Mouse (Mus musculus) embryonic facial prominence, embryonic 10.5 days (tissue): ENCODE results near the gene Tamm41. TPM values are rescaled to one million over a fixed set of nuclear protein-coding genes. Genes with fewer than 3 reads are reported as not detected.

ENCODE experiments used
- DNase-seq: peaks from one replicate; pipeline ENCODE4 v3.0.0-alpha.2; 2017; ENCODE audit warnings: low spot score
- H3K27ac ChIP-seq: fragments of 300-500 bp; sonication (generic); replicated peaks from 2 replicates; pipeline ENCODE4 v1.5.1; 2016; ENCODE audit warnings: mild to moderate bottlenecking
- H3K27me3 ChIP-seq: fragments of 300-500 bp; sonication (generic); replicated peaks from 2 replicates; pipeline ENCODE4 v1.6.1; 2016; ENCODE audit warnings: low read depth, mild to moderate bottlenecking; ENCODE audit not compliant: poor library complexity, severe bottlenecking
- H3K36me3 ChIP-seq: fragments of 300-500 bp; sonication (generic); replicated peaks from 2 replicates; pipeline ENCODE4 v1.6.1; 2016; ENCODE audit warnings: mild to moderate bottlenecking, moderate library complexity
- H3K4me1 ChIP-seq: fragments of 300-500 bp; sonication (generic); 2 replicates; pipeline ENCODE4 v1.6.1; 2016
- H3K4me3 ChIP-seq: fragments of 300-500 bp; sonication (generic); 2 replicates; pipeline ENCODE4 v1.5.1; 2016; ENCODE audit warnings: mild to moderate bottlenecking, moderate library complexity
- H3K9me3 ChIP-seq: fragments of 300-500 bp; sonication (generic); 2 replicates; pipeline ENCODE4 v1.6.1; 2016; ENCODE audit warnings: mild to moderate bottlenecking
- WGBS: fragments of 180-500 bp; shearing (Covaris S2); methylation state at CpG from one replicate; pipeline ENCODE4 v1.1.7; 2016; 5-methylcytosine and 5-hydroxymethylcytosine counted together
- polyA plus RNA-seq: library from polyadenylated mRNA; unstranded; fragments of >200 nt; fragmentation: Nextera tagmentation; extraction: Ambion mirVana; gene quantifications from 2 replicates; pipeline ENCODE4 v1.2.1, GENCODE M21; 2016

Tamm41 gene
- polyA plus RNA-seq, 1 experiment from 2014 or later = 96.8 TPM

DNA sequence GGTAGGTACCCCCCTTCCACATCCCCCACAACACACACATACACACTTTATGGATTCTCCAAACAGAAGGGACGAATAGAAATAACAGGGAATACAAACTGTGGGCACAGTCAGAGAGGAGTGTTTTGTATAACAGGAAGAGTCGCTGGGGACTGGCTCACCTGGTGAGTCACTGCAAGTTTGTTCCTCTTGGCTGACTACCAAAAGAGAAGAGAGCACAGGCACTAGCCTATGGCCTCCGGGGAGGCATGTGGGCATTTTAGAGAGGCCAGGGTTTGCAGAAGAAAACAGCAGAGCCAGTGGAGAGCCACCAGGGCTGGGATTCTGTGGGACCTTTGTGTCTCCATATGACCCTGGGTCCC is 49.1 kb downstream of the Tamm41 start:
- Histone ChIP-seq H3K27ac (peak overlapping the region; percentile 57), H3K9me3 (no peaks in the 10 kb centered on the region), H3K36me3 (no peaks in the 10 kb centered on the region), H3K4me3 (no peak overlapping the region), H3K27me3 (no peaks in the 10 kb centered on the region), H3K4me1 (peaks cover 28% of the 10 kb centered on the region)
- DNase-seq = no peak
- 67% methylated on average over 3 of the region's 3 CpGs for WGBS

DNA sequence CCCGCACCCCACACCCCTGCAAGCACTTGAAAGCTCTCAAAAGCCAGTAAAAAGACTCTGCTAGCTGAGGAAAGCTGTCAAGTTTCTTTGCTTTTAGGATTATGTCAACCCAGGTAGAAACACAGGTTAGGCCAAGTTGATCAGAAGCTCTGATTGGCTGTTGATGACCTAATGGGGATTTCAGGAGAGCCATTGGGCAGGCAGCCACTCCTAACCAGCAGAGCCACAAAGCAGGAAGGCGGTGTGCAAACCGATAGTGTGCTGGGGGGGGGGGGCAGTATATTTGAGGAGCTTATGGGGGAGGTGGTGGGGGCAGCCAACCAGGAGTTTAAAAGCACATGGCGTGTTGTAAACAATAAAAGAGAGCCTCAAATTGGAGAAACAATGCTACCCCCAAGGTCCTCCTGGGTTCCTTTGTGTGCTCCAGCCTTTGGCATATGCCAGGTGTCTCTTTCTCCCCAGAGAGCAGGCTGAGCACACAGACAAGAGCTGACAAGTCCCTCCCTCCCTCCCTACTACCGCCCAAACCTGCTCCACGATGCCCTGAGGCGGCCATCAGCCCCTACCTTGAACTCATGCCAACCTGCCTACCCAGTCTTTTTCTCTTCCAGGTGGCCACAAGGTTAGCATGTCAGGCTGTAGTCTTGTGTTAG is 49.6 kb downstream of the Tamm41 start:
- Histone ChIP-seq H3K4me3 (no peak overlapping the region), H3K9me3 (no peaks in the 10 kb centered on the region), H3K36me3 (no peaks in the 10 kb centered on the region), H3K27me3 (no peaks in the 10 kb centered on the region), H3K4me1 (peaks cover 28% of the 10 kb centered on the region), H3K27ac (peak overlapping the region; percentile 57)
- DNase-seq = peak; percentile 65
- WGBS = 71% methylated on average over 7 of the region's 7 CpGs

DNA sequence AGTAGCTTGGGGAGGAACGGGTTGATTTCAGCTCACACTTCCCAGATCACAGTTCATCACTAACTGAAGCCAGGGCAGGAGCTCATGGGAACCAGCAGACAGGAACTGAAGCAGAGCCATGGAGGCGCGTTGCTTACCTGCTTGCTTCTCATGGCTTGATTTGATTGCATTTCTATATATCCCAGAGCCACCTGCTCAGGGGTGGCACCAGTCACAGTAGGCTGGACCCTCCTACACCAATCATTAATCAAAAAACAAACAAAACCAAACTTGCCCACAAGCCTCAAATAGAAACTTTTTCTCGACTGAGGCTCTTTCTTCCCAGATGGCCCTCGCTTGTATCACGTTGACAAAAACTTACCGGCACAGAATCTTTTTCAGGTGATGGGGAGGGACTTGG is 55.0 kb downstream of the Tamm41 start:
- H3K27me3 ChIP-seq = no peaks in the 10 kb centered on the region
- no peaks in the 10 kb centered on the region for H3K9me3 ChIP-seq
- H3K4me1 ChIP-seq = 0 out of 2 replicates have a peak, but pooled peaks cover 2% of the 10 kb centered on the region
- H3K4me3 ChIP-seq = no peak overlapping the region
- no peaks in the 10 kb centered on the region for H3K36me3 ChIP-seq
- DNase-seq = no peak
- H3K27ac ChIP-seq = no peak overlapping the region
- WGBS = 83% methylated on average over 7 of the region's 7 CpGs

DNA sequence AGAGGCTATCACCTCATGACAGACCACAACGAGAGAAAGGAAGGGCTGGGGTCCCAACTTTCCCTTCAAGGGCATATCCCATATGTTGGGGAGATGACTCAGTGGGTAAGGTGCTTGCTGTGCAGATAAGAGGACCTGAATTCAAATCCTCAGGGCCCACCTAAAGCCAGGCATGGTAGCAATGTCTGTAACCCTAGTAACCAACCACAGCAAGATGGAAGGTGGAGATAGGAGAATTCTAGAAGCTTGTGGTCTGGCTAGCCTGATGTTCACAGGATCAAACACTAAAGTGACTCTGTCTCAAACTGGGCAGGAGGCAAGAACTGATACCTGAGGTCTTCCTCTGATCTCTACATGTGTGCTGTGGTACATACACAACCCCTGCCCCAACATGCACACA is 58.0 kb downstream of the Tamm41 start:
- no peaks in the 10 kb centered on the region for H3K36me3 ChIP-seq
- 88% methylated on average over 1 of the region's 1 CpGs for WGBS

DNA sequence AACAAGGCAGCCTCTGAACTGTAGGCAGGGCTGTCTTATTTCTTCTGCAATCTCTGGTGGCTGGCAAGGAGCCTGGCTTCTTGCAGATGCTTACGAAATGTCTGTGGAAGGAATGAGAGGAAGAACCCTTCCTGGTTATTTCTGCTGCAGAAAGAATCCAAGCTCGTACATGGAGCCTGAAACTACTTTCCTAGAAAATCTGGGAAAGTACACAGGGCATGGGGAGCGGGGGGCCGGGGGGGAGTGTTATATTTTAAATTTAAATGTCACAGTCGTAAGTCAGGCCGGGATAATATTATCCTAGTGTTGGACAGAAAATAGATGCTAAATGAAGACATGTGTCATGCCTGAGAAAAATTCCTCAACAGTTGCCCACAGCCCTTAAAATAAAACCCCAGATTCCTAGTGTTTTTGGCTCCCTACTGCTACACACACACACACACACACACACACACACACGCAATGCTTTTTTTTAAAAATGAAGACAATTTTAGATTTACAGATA is 60.7 kb downstream of the Tamm41 start:
- H3K36me3 ChIP-seq = no peaks in the 10 kb centered on the region
- DNase-seq = no peak
- H3K4me1 ChIP-seq = peaks cover under 1% of the 10 kb centered on the region
- H3K9me3 ChIP-seq = no peaks in the 10 kb centered on the region
- H3K4me3 ChIP-seq = no peak overlapping the region
- WGBS = 88% methylated on average over 7 of the region's 7 CpGs
- no peak overlapping the region for H3K27ac ChIP-seq
- H3K27me3 ChIP-seq = 0 out of 2 replicates have a peak, but pooled peaks cover 16% of the 10 kb centered on the region

More for the DNA sequence above, 58.0 kb downstream of the Tamm41 start:
- no peaks in the 10 kb centered on the region for H3K4me1 ChIP-seq
- no peak overlapping the region for H3K4me3 ChIP-seq
- H3K9me3 ChIP-seq = no peaks in the 10 kb centered on the region
- H3K27ac ChIP-seq = no peak overlapping the region
- no peak for DNase-seq
- no peaks in the 10 kb centered on the region for H3K27me3 ChIP-seq

DNA sequence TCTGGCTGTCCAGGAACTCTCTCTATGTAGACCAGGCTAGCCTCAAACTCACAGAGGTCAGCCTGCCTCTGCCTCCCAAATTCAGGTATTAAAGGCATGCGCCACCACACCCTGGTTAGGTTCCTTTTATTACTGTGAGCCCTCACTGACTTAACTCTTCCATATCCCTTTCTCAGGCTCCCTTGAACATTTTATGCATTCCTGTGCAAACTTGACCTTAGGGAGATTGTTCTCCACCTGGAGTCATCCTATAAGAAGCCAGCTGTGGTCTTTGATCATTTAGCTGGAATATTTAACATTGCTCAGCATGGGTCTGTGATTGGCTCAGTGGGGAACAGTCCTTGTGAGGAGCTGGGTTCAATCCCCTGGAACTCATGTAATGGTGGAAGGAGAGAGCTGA is 63.3 kb downstream of the Tamm41 start:
- Histone ChIP-seq H3K36me3 (no peaks in the 10 kb centered on the region), H3K4me1 (peaks cover 21% of the 10 kb centered on the region)
- WGBS = 87% methylated on average over 1 of the region's 1 CpGs

DNA sequence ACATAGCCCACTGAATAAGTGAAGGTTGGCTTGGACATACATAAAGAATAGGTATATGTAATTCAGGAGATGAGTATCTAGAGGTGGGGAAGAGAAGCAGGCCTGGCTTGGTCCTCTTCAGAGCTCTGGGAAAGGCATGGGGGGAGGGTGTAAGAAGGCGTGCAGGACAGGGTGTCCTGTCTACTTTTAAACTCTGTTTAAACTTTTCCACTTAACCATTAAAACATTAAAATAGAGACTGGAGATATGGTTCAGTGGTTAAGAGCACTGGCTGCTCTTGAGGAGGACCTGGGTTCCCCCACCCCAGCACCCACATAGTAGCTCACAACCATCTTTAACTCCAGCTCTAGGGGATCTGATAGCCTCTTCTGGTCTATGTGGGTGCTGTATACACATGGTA is 64.7 kb downstream of the Tamm41 start:
- 80% methylated on average over 1 of the region's 1 CpGs for WGBS
- Histone ChIP-seq H3K9me3 (no peaks in the 10 kb centered on the region), H3K27me3 (peaks cover 47% of the 10 kb centered on the region), H3K36me3 (no peaks in the 10 kb centered on the region), H3K4me3 (no peak overlapping the region), H3K27ac (no peak overlapping the region), H3K4me1 (peaks cover 33% of the 10 kb centered on the region)
- no peak for DNase-seq

More for the DNA sequence above, 63.3 kb downstream of the Tamm41 start:
- H3K27ac ChIP-seq = no peak overlapping the region
- DNase-seq = no peak
- H3K4me3 ChIP-seq = no peak overlapping the region
- peaks cover 33% of the 10 kb centered on the region for H3K27me3 ChIP-seq
- H3K9me3 ChIP-seq = no peaks in the 10 kb centered on the region

DNA sequence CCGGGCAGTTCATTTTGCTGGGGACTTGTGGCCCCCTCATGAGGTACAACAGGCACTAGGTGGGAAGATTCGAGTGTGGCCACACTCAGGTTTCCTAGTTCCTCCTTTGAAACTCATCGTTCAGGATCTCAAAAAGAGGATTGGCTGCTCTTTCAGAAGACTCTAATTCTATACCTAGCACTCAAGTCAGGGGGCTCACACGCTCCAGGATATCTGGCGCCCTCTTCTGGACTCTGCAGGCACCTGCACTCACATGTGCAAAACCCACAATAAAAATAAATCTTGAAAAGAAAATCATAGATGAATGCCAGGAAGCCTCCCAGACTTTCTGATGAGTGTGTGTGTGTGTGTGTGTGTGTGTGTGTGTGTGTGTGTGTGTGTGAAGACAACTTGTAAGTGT is 66.8 kb downstream of the Tamm41 start:
- no peaks in the 10 kb centered on the region for H3K9me3 ChIP-seq
- H3K4me1 ChIP-seq = peaks cover 38% of the 10 kb centered on the region
- H3K36me3 ChIP-seq = no peaks in the 10 kb centered on the region
- 68% methylated on average over 5 of the region's 5 CpGs for WGBS
- no peak overlapping the region for H3K27ac ChIP-seq
- H3K27me3 ChIP-seq = peaks cover 68% of the 10 kb centered on the region
- DNase-seq = peak; percentile 26
- H3K4me3 ChIP-seq = no peak overlapping the region

DNA sequence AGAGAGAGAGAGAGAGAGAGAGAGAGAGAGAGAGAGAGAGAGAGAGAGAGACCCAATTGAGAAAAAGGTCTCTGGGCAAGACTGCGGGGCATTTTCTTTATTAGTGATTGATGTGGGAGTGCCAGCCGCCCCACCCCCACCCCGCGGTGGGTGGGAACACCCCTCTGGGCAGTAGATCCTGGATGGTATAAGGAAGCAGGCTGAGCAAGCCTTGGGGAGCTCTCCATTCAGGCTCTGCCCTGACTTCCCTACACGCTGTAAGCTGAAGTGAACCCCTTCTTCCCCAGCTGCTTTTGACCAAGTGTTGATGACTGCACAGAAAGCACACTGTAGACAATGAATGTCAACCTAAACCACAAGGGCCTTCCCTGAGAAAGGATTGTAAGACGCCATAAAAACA is 67.3 kb downstream of the Tamm41 start:
- H3K27me3 ChIP-seq = peaks cover 73% of the 10 kb centered on the region
- peak overlapping the region; percentile 74 for H3K4me3 ChIP-seq
- no peaks in the 10 kb centered on the region for H3K36me3 ChIP-seq
- H3K9me3 ChIP-seq = no peaks in the 10 kb centered on the region
- whole genome bisulfite sequencing = 21% methylated on average over 6 of the region's 6 CpGs
- peaks cover 38% of the 10 kb centered on the region for H3K4me1 ChIP-seq
- DNase-seq = peak; percentile 30
- 0 out of 2 replicates have a peak overlapping the region, but pooled peaks have one; percentile 79 for H3K27ac ChIP-seq

DNA sequence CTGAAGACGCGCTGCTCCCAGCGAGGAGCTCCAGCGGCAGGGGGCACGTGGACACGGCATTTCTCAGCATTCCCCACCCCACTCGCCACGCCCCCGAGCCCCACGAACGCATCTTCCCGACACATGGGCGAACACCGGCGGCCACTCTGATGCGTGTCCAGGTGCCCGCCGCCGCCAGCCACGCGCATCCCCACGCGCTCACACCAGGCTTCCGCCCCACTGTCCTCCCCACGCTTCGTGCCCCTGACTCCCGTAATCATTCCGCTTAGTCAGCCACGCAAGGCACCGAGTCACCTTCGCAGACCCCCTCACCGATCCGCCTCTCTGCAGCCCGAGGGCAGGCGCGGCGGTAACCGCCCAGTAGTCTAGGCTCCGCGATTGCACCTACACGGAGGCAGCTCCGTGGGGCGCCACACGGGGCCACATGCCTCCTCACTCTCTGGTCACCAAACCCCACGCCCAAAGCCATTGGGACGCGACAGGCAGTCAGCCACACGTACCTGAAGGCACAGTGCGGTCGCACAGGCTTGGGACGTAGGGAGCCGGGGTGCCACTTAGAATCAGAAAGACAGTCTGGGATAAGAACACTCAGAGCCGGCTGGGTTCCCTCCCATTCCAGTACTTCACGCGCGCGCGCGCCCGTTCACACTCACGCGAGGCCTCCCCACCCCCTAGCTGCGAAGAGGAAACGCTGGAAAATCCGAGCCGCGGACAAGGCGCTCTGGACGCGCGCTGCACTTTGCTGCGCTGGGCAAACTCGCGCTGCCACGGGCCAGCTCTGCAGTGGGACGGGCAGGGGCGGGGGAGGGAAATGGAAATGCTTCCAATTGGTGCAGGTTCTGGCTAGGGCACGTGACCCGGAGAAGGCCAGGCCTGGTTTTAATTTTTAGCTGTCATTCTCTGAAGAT is 68.2 kb downstream of the Tamm41 start, which contains the start of gene Vgll4:
Vgll4 (minus strand) TSS at position 782 of the 908 bp plus-strand sequence.
- peak; percentile 90 for DNase-seq
- H3K27ac ChIP-seq = peak within 1 kb of the TSS; percentile 79
- under 1% methylated on average over 79 of the region's 79 CpGs for WGBS
- no peaks in the 10 kb centered on the region for H3K36me3 ChIP-seq
- peak within 1 kb of the TSS; percentile 74 for H3K4me3 ChIP-seq
- H3K27me3 ChIP-seq = peaks cover 78% of the 10 kb centered on the region
- H3K4me1 ChIP-seq = peaks cover 38% of the 10 kb centered on the region
- H3K9me3 ChIP-seq = no peaks in the 10 kb centered on the region

DNA sequence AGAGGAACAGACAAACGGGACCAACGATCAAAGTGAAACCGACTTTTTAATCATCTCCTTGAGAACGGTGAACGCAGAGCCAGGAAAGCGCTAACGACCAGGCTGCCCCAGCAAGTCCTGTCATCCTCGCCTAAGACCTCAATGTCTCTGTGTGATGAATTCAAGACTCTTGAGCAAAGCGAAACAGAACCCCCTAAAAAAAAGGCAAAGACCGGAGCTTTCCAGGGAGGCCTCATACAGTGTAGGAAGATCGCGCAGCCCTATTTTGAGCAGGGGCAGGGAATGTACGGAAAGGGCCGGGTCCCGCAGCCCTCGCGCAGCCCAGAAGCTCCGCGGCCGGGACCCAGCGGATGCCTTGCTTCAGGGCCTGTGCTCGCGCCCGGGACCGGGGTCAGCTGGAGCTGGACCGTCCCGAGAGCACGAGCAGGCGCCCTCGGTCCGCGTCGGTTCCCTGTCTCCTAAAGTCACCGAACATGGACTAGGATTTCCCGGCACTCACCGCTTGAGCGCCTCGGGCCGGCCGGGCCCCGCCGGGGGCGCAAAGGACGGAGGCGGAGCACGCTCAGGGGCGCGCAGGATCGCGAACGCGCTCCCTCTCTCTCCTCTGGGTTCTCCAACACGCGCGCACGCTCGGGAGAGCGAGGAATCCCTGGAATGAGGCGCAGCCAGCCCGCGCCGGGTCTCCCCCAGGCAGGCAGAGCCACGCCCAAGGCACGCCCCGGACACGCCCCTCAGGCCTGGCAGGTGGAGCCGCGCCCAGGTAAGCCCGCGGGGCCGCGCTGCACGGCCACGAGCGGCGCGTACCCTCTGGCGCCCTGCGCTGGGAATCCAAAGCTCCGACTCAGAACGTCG is 69.1 kb downstream of the Tamm41 start:
- peak overlapping the region; percentile 79 for H3K27ac ChIP-seq

DNA sequence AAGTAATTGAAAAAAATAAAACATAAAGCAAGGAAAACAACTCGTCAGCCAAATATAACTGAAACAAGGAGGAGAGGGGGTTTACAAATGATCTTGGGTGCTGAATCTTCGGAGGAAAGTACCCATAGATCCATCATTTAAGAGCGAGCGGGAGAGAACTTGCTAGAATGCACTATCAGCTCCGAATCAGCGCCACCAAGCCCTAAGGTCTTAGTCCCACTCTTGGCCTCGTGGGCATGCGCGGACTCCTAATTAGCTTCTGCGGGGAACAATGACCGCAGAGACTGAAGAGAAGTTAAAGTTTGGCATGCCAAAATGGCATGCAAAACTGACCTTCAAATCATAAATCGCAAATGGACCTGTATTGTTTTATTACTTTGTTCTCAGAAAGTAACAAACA is 70.1 kb downstream of the Tamm41 start:
- Histone ChIP-seq H3K36me3 (no peaks in the 10 kb centered on the region), H3K27me3 (peaks cover 66% of the 10 kb centered on the region), H3K4me3 (peak overlapping the region; percentile 74), H3K9me3 (no peaks in the 10 kb centered on the region), H3K27ac (no peak overlapping the region), H3K4me1 (peaks cover 47% of the 10 kb centered on the region)
- DNase-seq = no peak
- WGBS = 52% methylated on average over 12 of the region's 12 CpGs

More for the DNA sequence above, 69.1 kb downstream of the Tamm41 start:
- Histone ChIP-seq H3K36me3 (no peaks in the 10 kb centered on the region), H3K27me3 (peaks cover 69% of the 10 kb centered on the region), H3K9me3 (no peaks in the 10 kb centered on the region), H3K4me3 (peak overlapping the region; percentile 74), H3K4me1 (peaks cover 43% of the 10 kb centered on the region)
- DNase-seq = peak; percentile 89
- under 1% methylated on average over 82 of the region's 82 CpGs for WGBS
